Mouse (Mus musculus) heart, adult 2 months (tissue): ENCODE results near the gene Ube4b.

Experiments
- CTCF ChIP-seq: fragments of 200-600 bp; IDR thresholded peaks from 2 replicates; pipeline ENCODE4 v1.8.1; 2022; ENCODE audit warnings: antibody characterized with exemption, mild to moderate bottlenecking, moderate library complexity
- EP300 ChIP-seq: fragments of 200-500 bp; IDR thresholded peaks from 2 replicates; pipeline ENCODE4 v1.6.1; 2011; ENCODE audit warnings: low read depth, low read length, control low read depth; ENCODE audit not compliant: insufficient read depth
- POLR2A ChIP-seq: fragments of 200-500 bp; IDR thresholded peaks from 2 replicates; pipeline ENCODE4 v1.6.1; 2011; ENCODE audit warnings: mild to moderate bottlenecking, low read depth, low read length, control low read depth; ENCODE audit not compliant: insufficient read depth

DNA sequence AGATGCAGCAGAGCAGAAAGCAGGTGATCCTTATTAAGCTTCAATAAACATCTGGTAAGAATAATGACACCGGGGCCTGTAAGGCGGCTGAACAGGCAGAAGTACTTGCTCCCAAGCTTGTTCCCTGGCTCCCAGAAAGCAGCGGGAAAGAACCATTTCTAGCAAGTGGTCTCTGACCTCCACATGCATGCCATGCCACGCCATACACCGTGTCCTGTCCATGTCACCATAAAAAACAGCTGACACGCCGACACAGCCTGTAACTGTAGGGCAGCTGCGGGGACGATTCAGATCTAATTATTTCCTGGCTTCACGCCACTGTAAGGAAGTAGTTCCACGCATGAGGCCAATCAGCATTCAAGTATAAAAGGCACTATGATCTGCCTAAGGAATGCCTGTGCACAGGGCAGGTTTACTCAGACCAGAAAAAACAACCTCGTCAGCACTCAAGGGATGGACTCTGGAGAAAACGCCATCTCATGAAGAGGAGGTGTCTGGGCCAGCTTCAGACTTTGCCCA lies 10.8 kb downstream of the Ube4b start:
- no peak for TF ChIP-seq CTCF
- no peak for TF ChIP-seq POLR2A
- TF ChIP-seq EP300, result no peak
